Mouse (Mus musculus) Patski (cell line): ENCODE measurements around the gene Defb28. TPM values are rescaled to one million over a fixed set of nuclear protein-coding genes. Genes with fewer than 3 reads are reported as not detected.

ENCODE experiments used
- ATAC-seq: fragments of 100-300 bp; one replicate; pipeline ENCODE4 v1.8.0; 2021
- CTCF ChIA-PET: fragments of 350-600 bp; sonication (Branson Sonifier 250); formaldehyde crosslinking; loops from one replicate; lab custom pipeline; 2022; ENCODE audit warnings: inconsistent platforms; lab: Charles Lee
- POLR2A ChIA-PET: fragments of 350-600 bp; sonication (Branson Sonifier 250); formaldehyde crosslinking; loops from one replicate; lab custom pipeline; 2022; ENCODE audit warnings: antibody characterized with exemption, inconsistent platforms; lab: Charles Lee
- DNase-seq: peaks from one replicate; pipeline ENCODE4 v3.0.0-alpha.2; 2011; ENCODE audit warnings: low read depth, low spot score
- H3K27me3 ChIP-seq: fragments of 371-371 bp; one replicate; pipeline ENCODE4 v1.5.1; 2021
- CTCF ChIP-seq: fragments of 100-300 bp; IDR thresholded peaks from one replicate; pipeline ENCODE4 v1.5.1; 2021
- in situ Hi-C: fragments of 300-500 bp; cut with MboI; formaldehyde crosslinking; loops from 3 replicates; pipeline ENCODE4 v1.11.1; 2018; ENCODE audit warnings: low pct_unique_long_range_greater_than_20kb, mixed read lengths
- polyA plus RNA-seq: library from polyadenylated mRNA; unstranded; gene quantifications from one replicate; pipeline ENCODE4 v1.2.3, GENCODE M21; 2021

Gene Defb28
- polyA plus RNA-seq: 0.22 TPM

GRCm38 (mm10) chr2:152517981-152518380, at the start of gene Defb28:
Gene Defb28 (plus strand): TSS chr2:152518255.
- in situ Hi-C loops: no loop called here
- ChIA-PET CTCF (interaction anchor here (1.3 to 1.6 kb wide), 2 partner anchors 25 to 48 kb away, joined by 3 read pairs; no protein-coding TSS in a partner anchor), POLR2A (no interaction called here)
- no peak for DNase-seq
- no peak for ATAC-seq
- peaks cover 10% of the 10 kb centered on the region for H3K27me3 ChIP-seq
- TF ChIP-seq CTCF: peak; percentile 61

GRCm38 (mm10) chr2:152470973-152471372, 47.1 kb upstream of the Defb28 start:
- ChIA-PET POLR2A (no interaction called here), CTCF (interaction anchor here (1.0 to 3.6 kb wide), 2 partner anchors 73 to 116 kb away, joined by 5 to 13 read pairs; no protein-coding TSS in a partner anchor)
- in situ Hi-C loops: no loop called here
- DNase-seq: peak; percentile 24
- peaks cover 3% of the 10 kb centered on the region for H3K27me3 ChIP-seq
- TF ChIP-seq CTCF: peak; percentile 73
- no peak for ATAC-seq

- in situ Hi-C loops: no loop called here
- DNase-seq: no peak
- ATAC-seq: no peak
- CTCF ChIA-PET: interaction anchor here (0.8 to 3.6 kb wide), 3 partner anchors 54 to 79 kb away, joined by 4 to 13 read pairs (median 4); no protein-coding TSS in a partner anchor
- TF ChIP-seq CTCF: peak; percentile 40
- H3K27me3 ChIP-seq: peaks cover 3% of the 10 kb centered on the region
- POLR2A ChIA-PET: no interaction called here
These were observed 45.6 kb upstream of the Defb28 start for GRCm38 (mm10) chr2:152472434-152472833.

DNA sequence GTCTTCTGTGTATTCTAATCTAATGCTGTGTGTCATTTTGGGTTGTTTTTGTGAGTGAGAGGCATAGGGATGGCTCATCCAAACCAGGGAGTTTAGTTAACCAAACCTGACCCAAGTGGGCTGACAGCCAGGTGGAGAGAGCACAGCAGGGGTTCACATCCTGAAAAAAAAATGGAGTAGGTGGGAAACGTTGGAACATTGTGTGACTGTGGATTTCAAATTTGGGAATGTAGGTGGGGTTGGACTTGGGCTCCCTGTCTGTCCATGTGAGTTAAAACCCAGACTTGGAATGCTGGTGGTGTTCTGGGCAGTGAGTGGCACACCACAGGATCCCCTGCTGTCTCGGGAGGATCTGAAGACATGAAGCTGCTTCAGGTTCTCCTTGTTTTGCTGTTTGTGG, 41.3 kb upstream of the Defb28 start, which contains the start of gene Defb20:
Defb20 (plus strand) TSS at position 301 of the 400 bp plus-strand sequence.
- ChIA-PET CTCF (interaction anchor here (1.6 kb wide), 1 partner anchor 13 kb away, joined by 5 read pairs; the partner anchor contains the start of gene Defb22), POLR2A (no interaction called here)
- ATAC-seq: no peak
- no peaks in the 10 kb centered on the region for H3K27me3 ChIP-seq
- TF ChIP-seq CTCF: no peak
- DNase-seq: no peak
- in situ Hi-C loops: loop anchor here (5.0 kb wide), 1 partner anchor 71 kb away; no protein-coding TSS in a partner anchor

GRCm38 (mm10) chr2:152480881-152481280, 37.2 kb upstream of the Defb28 start:
- no peak for TF ChIP-seq CTCF

GRCm38 (mm10) chr2:152481726-152482125, 36.3 kb upstream of the Defb28 start:
- ATAC-seq (no peak), DNase-seq (no peak)
- TF ChIP-seq CTCF: no peak
- POLR2A ChIA-PET: no interaction called here
- CTCF ChIA-PET: interaction anchor here (1.3 kb wide), 1 partner anchor 42 kb away, joined by 3 read pairs; no protein-coding TSS in a partner anchor
- H3K27me3 ChIP-seq: no peaks in the 10 kb centered on the region
- in situ Hi-C loops: no loop called here

More at GRCm38 (mm10) chr2:152480881-152481280, 37.2 kb upstream of the Defb28 start:
- in situ Hi-C loops: no loop called here
- ATAC-seq (no peak), DNase-seq (no peak)
- ChIA-PET POLR2A (no interaction called here), CTCF (interaction anchor here (1.2 kb wide), 1 partner anchor 11 kb away, joined by 3 read pairs; no protein-coding TSS in a partner anchor)
- H3K27me3 ChIP-seq: no peaks in the 10 kb centered on the region

DNA sequence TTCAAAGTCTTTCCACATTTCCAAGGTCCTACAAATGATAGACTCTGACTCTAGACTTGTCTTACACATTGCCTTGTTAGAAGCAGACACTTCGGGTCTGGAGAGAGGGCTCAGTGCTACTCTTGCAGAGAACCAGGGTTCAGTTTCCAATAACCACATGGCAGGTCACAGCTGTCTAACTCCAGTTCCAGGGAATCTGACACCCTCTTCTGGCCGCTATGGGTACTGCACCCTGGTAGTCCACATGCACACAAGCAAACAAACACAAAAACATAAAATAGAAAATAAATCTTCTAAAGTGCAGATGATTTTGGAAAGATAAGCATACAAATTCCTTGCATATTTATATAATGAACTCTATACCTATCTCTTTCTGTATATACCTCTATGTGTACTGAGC, 31.0 kb upstream of the Defb28 start:
- CTCF ChIA-PET: interaction anchor here (1.3 kb wide), 1 partner anchor 56 kb away, joined by 3 read pairs; no protein-coding TSS in a partner anchor
- TF ChIP-seq CTCF: peak; percentile 67
- in situ Hi-C loops: no loop called here
- POLR2A ChIA-PET: no interaction called here
- H3K27me3 ChIP-seq: no peaks in the 10 kb centered on the region
- DNase-seq (no peak), ATAC-seq (no peak)

- ChIA-PET CTCF (interaction anchor here (1.6 kb wide), 1 partner anchor 14 kb away, joined by 5 read pairs; the partner anchor contains the start of gene Defb20), POLR2A (no interaction called here)
- DNase-seq: no peak
- no peak for TF ChIP-seq CTCF
- in situ Hi-C loops: no loop called here
- no peaks in the 10 kb centered on the region for H3K27me3 ChIP-seq
- no peak for ATAC-seq
These were observed 28.0 kb upstream of the Defb28 start, which contains the start of gene Defb22 for GRCm38 (mm10) chr2:152490038-152490437. Gene Defb22 (minus strand): TSS chr2:152490138.

- TF ChIP-seq CTCF: peak; percentile 37
- CTCF ChIA-PET: interaction anchor here (1.1 kb wide), 1 partner anchor 41 kb away, joined by 4 read pairs; no protein-coding TSS in a partner anchor
- POLR2A ChIA-PET: no interaction called here
- DNase-seq: no peak
- no peak for ATAC-seq
- H3K27me3 ChIP-seq: no peaks in the 10 kb centered on the region
- in situ Hi-C loops: no loop called here
These were observed 24.9 kb upstream of the Defb28 start for GRCm38 (mm10) chr2:152493151-152493550.

GRCm38 (mm10) chr2:152498020-152498419, 20.0 kb upstream of the Defb28 start:
- CTCF ChIA-PET: interaction anchor here (1.0 kb wide), 1 partner anchor 46 kb away, joined by 3 read pairs; no protein-coding TSS in a partner anchor
- in situ Hi-C loops: no loop called here

More at GRCm38 (mm10) chr2:152498020-152498419, 20.0 kb upstream of the Defb28 start:
- POLR2A ChIA-PET: no interaction called here
- DNase-seq (no peak), ATAC-seq (no peak)
- no peaks in the 10 kb centered on the region for H3K27me3 ChIP-seq
- no peak for TF ChIP-seq CTCF
